Mouse (Mus musculus): ENCODE measurements around the gene Map3k5. TPM values are rescaled to one million over a fixed set of nuclear protein-coding genes. Genes with fewer than 3 reads are reported as not detected.

The Map3k5 gene
- total and polyA plus RNA-seq, 3 experiments, result 0.35 to 0.97 TPM; not detected in 1

DNA sequence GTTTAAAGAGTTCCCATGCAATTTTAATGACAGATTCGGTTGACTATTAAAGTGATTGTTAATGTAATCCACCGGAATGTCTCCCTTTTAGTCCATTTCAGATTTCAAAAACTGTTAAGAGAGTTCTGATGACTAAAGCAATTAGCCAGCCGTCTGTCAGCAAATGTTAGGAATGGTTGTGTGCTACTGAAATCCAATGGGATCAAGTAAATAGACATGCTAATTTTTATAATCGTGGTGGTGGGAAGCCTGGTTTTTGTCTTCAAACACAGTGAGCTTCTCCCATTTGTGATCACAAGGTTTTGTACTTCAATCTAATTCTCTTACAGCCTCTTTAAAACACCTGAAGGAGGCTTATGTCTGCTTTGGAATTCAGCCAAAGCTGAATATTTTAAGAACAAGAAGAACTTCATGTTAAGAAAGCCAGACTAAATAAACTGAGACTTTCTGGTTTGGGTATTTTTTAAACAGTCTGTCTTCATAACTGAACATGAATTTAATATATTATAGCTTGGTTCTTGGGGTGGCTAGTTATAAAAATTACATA lies 1.6 kb downstream of the Map3k5 start:
- Histone ChIP-seq H3K4me1 (ENCODE audit: control insufficient read depth in 1 of 2, insufficient read depth in 2 of 2, low read length in 2 of 2) (peaks cover 2 to 19% of the 10 kb centered on the region in 2 experiments), H3K27me3 (ENCODE audit: control insufficient read depth in 1 of 2, insufficient read depth in 2 of 2, low read length in 2 of 2) (peaks cover 19 to 20% of the 10 kb centered on the region in 2 experiments), H3K9me3 (replicated peaks; ENCODE audit: insufficient read depth, low read length) (no peaks in the 10 kb centered on the region), H3K27ac (ENCODE audit: control insufficient read depth, low read depth, low read length) (no peak overlapping the region), H3K9ac (ENCODE audit: control insufficient read depth, low read depth, low read length, poor library complexity, severe bottlenecking) (no peak overlapping the region), H3K79me2 (ENCODE audit: control insufficient read depth, insufficient read depth, low read length, poor library complexity) (no peaks in the 10 kb centered on the region), H3K36me3 (ENCODE audit: control insufficient read depth in 1 of 2, insufficient read depth in 2 of 2, low read length in 2 of 2) (peaks cover 0 to 13% of the 10 kb centered on the region in 2 experiments; a peak in 2 of 4 replicates), H3K4me3 (ENCODE audit: control insufficient read depth in 1 of 2, insufficient read depth in 1 of 2, low read depth in 2 of 2, low read length in 2 of 2) (no peak overlapping the region)
- no peak for TF ChIP-seq SMC3 (IDR thresholded peaks at IDR 0.05; ENCODE audit: low read depth, low read length)
- TF ChIP-seq POLR2AphosphoS2 (IDR thresholded peaks at IDR 0.05; ENCODE audit: low read length), result no peak
- no peak for TF ChIP-seq RAD21 (IDR thresholded peaks at IDR 0.05; ENCODE audit: low read depth, low read length)
- no peak for TF ChIP-seq MEF2A (IDR thresholded peaks at IDR 0.05; ENCODE audit: extremely low read depth, insufficient replicate concordance, low read depth, low read length, poor library complexity, severe bottlenecking)
- no peak for TF ChIP-seq CHD2 (IDR thresholded peaks at IDR 0.05; ENCODE audit: low read length)
- TF ChIP-seq CTCF (IDR thresholded peaks at IDR 0.05 in 2 of 3, conservative IDR thresholded peaks at IDR 0.05 in 1 of 3; ENCODE audit: control insufficient read depth in 1 of 3, insufficient read depth in 1 of 3, low read depth in 2 of 3, low read length in 3 of 3, poor library complexity in 1 of 3, severe bottlenecking in 1 of 3), result no peak
- TF ChIP-seq MXI1 (IDR thresholded peaks at IDR 0.05; ENCODE audit: low read depth, low read length), result no peak
- no peak for TF ChIP-seq HCFC1 (IDR thresholded peaks at IDR 0.05; ENCODE audit: low read depth, low read length)
- TF ChIP-seq JUND (IDR thresholded peaks at IDR 0.05; ENCODE audit: low read depth, low read length), result no peak
- no peak for TF ChIP-seq POLR2A (IDR thresholded peaks at IDR 0.05; ENCODE audit: control insufficient read depth in 1 of 2, insufficient read depth in 1 of 2, low read depth in 1 of 2, low read length in 2 of 2, poor library complexity in 1 of 2)
- TF ChIP-seq BHLHE40 (IDR thresholded peaks at IDR 0.05; ENCODE audit: borderline replicate concordance, low read depth, low read length), result no peak
- no peak for DNase-seq (ENCODE audit: low read depth, low spot score)

- peaks cover 14 to 20% of the 10 kb centered on the region in 2 experiments for H3K27me3 ChIP-seq (ENCODE audit: control insufficient read depth in 1 of 2, insufficient read depth in 2 of 2, low read length in 2 of 2)
- H3K79me2 ChIP-seq (ENCODE audit: control insufficient read depth, insufficient read depth, low read length, poor library complexity), result no peaks in the 10 kb centered on the region
- no peaks in the 10 kb centered on the region for H3K9me3 ChIP-seq (replicated peaks; ENCODE audit: insufficient read depth, low read length)
- peaks cover 0 to 13% of the 10 kb centered on the region in 2 experiments; a peak in 2 of 4 replicates for H3K36me3 ChIP-seq (ENCODE audit: control insufficient read depth in 1 of 2, insufficient read depth in 2 of 2, low read length in 2 of 2)
- H3K4me1 ChIP-seq (ENCODE audit: control insufficient read depth in 1 of 2, insufficient read depth in 2 of 2, low read length in 2 of 2), result peaks cover 2 to 23% of the 10 kb centered on the region in 2 experiments
- no peak overlapping the region for H3K9ac ChIP-seq (ENCODE audit: control insufficient read depth, low read depth, low read length, poor library complexity, severe bottlenecking)
- no peak overlapping the region for H3K27ac ChIP-seq (ENCODE audit: control insufficient read depth, low read depth, low read length)
- no peak overlapping the region for H3K4me3 ChIP-seq (ENCODE audit: control insufficient read depth in 1 of 2, insufficient read depth in 1 of 2, low read depth in 2 of 2, low read length in 2 of 2)
- no peak for DNase-seq (ENCODE audit: low read depth, low spot score)
- TF ChIP-seq BHLHE40 (IDR thresholded peaks at IDR 0.05; ENCODE audit: borderline replicate concordance, low read depth, low read length), result no peak
- TF ChIP-seq GATA1 (IDR thresholded peaks at IDR 0.05; ENCODE audit: low read depth, low read length), result no peak
- TF ChIP-seq HCFC1 (IDR thresholded peaks at IDR 0.05; ENCODE audit: low read depth, low read length), result no peak
- no peak for TF ChIP-seq ZC3H11A (IDR thresholded peaks at IDR 0.05; ENCODE audit: low read depth, low read length)
- no peak for TF ChIP-seq USF2 (IDR thresholded peaks at IDR 0.05; ENCODE audit: borderline replicate concordance in 1 of 2, insufficient read depth in 1 of 2, low read depth in 1 of 2, low read length in 2 of 2)
- no peak for TF ChIP-seq ETS1 (IDR thresholded peaks at IDR 0.05; ENCODE audit: low read depth, low read length)
- TF ChIP-seq ZKSCAN1 (IDR thresholded peaks at IDR 0.05; ENCODE audit: low read depth, low read length), result no peak
- no peak for TF ChIP-seq CTCF (IDR thresholded peaks at IDR 0.05 in 2 of 3, conservative IDR thresholded peaks at IDR 0.05 in 1 of 3; ENCODE audit: control insufficient read depth in 1 of 3, insufficient read depth in 1 of 3, low read depth in 2 of 3, low read length in 3 of 3, poor library complexity in 1 of 3, severe bottlenecking in 1 of 3)
- no peak for TF ChIP-seq ZNF384 (IDR thresholded peaks at IDR 0.05; ENCODE audit: low read depth, low read length)
Observed at GRCm38 (mm10) chr10:19936961-19937708, 2.9 kb downstream of the Map3k5 start.
